Mouse (Mus musculus) ovary, adult 2 months (tissue): Measurements from ENCODE around the gene Gm44511. TPM values are rescaled to one million over a fixed set of nuclear protein-coding genes. Genes with fewer than 3 reads are reported as not detected.

ENCODE experiments used
- polyA plus RNA-seq: library from polyadenylated mRNA; depleted of rRNA; stranded (reverse); fragments of >200 nt; gene quantifications from 2 replicates; pipeline ENCODE4 v1.2.3, GENCODE M21; 2012; rRNA removed

Gm44511 gene
- not detected in 2 replicates for polyA plus RNA-seq

GRCm38 (mm10) chr6:128826132-128826531, at the start of gene Gm44511, which contains the start of gene Klrb1b:
Gene Gm44511 (minus strand): TSS chr6:128826315.
Gene Klrb1b (minus strand): TSS chr6:128826331.

GRCm38 (mm10) chr6:128789115-128789514, 37.0 kb downstream of the Gm44511 start, which contains the start of gene Klrb1c:
Gene Klrb1c (minus strand): TSS chr6:128789215.

Other genes with a start within 250 kb of the Gm44511 start
- gene A2ml1, start 244.7 kb downstream of the Gm44511 start, polyA plus RNA-seq, result 47.6 and 72.5 TPM in 2 replicates
- 0.81 and 1.1 TPM in 2 replicates for gene Klrb1a, start 202.8 kb downstream of the Gm44511 start, polyA plus RNA-seq
- gene Clec2h, start 163.9 kb downstream of the Gm44511 start, polyA plus RNA-seq, result 0.22 TPM in 1 of 2 replicates, not detected in the other
- not detected in 2 replicates for gene Klrb1, start 103.3 kb downstream of the Gm44511 start, polyA plus RNA-seq
- gene Klrb1c, start 37.1 kb downstream of the Gm44511 start, polyA plus RNA-seq, result 0.14 and 0.32 TPM in 2 replicates
- gene Klrb1b, start within 50 bp of the Gm44511 start, polyA plus RNA-seq, result 0.09 TPM in 1 of 2 replicates, not detected in the other
- 0.11 TPM in 1 of 2 replicates, not detected in the other for gene Clec2i, start 61.3 kb upstream of the Gm44511 start, polyA plus RNA-seq
- gene BC035044, start 64.8 kb upstream of the Gm44511 start, polyA plus RNA-seq, result 0.64 and 0.80 TPM in 2 replicates
- not detected in 2 replicates for gene Clec2g, start 108.1 kb upstream of the Gm44511 start, polyA plus RNA-seq
- gene Klrb1f, start 219.6 kb upstream of the Gm44511 start, polyA plus RNA-seq, result 0.18 TPM in 1 of 2 replicates, not detected in the other